Mouse (Mus musculus) spleen, adult 2 months (tissue): Measurements from ENCODE around the gene Nkx3-2.

Source experiments
- CTCF ChIP-seq: fragments of 200-500 bp; IDR thresholded peaks from 2 replicates; pipeline ENCODE4 v1.5.1; 2011; ENCODE audit warnings: mild to moderate bottlenecking, inconsistent platforms; ENCODE audit not compliant: insufficient read depth, insufficient read length, insufficient replicate concordance; ENCODE audit errors: extremely low read depth
- POLR2A ChIP-seq: fragments of 200-500 bp; IDR thresholded peaks from 2 replicates; pipeline ENCODE4 v1.6.1; 2011; ENCODE audit warnings: low read depth, low read length, inconsistent platforms

DNA sequence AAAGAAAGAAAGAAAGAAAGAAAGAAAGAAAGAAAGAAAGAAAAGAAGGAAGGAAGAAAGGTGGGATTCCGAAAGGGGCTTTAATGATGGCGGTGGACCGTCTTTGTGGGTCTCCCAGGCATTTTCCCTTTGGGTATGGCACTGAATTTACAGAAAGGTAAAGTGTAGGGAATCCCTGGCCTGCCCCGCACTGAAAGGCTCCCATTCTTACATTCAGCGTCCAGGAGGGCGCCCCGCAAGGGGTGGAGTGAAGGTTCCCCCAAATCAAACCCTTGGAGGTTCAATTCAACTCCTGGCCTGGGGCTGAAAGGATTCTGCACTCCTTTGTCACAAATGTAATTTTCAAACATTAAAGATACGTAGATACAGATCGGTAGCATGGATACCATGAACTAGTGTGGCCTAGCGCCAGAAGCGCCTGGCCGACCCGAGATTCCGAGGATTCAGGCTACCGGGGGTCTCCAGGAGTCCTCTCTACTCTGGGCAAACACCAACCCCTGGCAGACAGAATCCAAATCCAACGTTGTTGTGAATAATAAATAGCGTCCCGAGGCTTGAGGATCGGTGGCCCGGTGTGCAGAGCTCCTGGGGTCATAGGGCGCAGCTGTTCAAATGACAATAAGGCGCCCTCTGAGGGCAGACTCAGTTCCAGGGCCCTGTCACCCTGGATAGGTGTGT is 3.3 kb downstream of the Nkx3-2 start:
- no peak for TF ChIP-seq CTCF
- TF ChIP-seq POLR2A = no peak
